ENCODE assay signal across 18 mouse cellular contexts in genomic region chr6:97355141-97355540, GRCm38 (mm10).
DNase-seq lines count a peak whose midpoint lies in the region; ATAC-seq and TF ChIP-seq lines count a peak whose summit lies in the region.
"Had no signal": no experiment of that assay in that cellular context is flagged by ENCODE, and none has a peak within 500 bp of the region (broad histone marks: within the 10 kb centered on the region; RNA-seq: fewer than 3 reads in every experiment).

No protein-coding gene starts in this region.

- TF ChIP-seq POLR2A in lung, adult 2 months (IDR thresholded peaks at IDR 0.05; ENCODE audit: borderline replicate concordance, extremely low read depth, low read depth, low read length), result no peak
- no peak for TF ChIP-seq POLR2A in thymus, adult 2 months (IDR thresholded peaks at IDR 0.05; ENCODE audit: control insufficient read depth, extremely low read depth, insufficient read depth, low read length, poor library complexity)

- ATAC-seq in heart, embryonic 12.5 days (ENCODE audit: insufficient number of reproducible peaks, low FRiP score), result no peak
- no peak for ATAC-seq in lung, embryonic 15.5 days (ENCODE audit: borderline replicate concordance, extremely low read depth, low FRiP score, low TSS enrichment)
- no peak for ATAC-seq in forebrain, embryonic 14.5 days
- ATAC-seq in stomach, embryonic 16.5 days (ENCODE audit: insufficient read depth, low FRiP score), result peak; percentile 35; the same call in 1 of the 2 replicates
- ATAC-seq: Patski had no signal

- WGBS in heart, embryonic 12.5 days, result 15% methylated on average over 8 of the region's 8 CpGs
- WGBS in lung, embryonic 15.5 days, result 14% methylated on average over 8 of the region's 8 CpGs
- WGBS in lung, adult 2 months, result 21% methylated on average over 8 of the region's 8 CpGs
- WGBS in forebrain, embryonic 14.5 days, result 10% methylated on average over 8 of the region's 8 CpGs
- 25% methylated on average over 8 of the region's 8 CpGs for WGBS in stomach, embryonic 16.5 days
- WGBS in thymus, adult 2 months, result 92% methylated on average over 8 of the region's 8 CpGs

- peaks cover 52% of the 10 kb centered on the region for H3K4me1 ChIP-seq in heart, embryonic 12.5 days (replicated peaks)
- peaks cover 31% of the 10 kb centered on the region for H3K4me1 ChIP-seq in lung, embryonic 15.5 days
- peaks cover 13% of the 10 kb centered on the region for H3K4me1 ChIP-seq in lung, adult 2 months (ENCODE audit: control insufficient read depth, insufficient read depth, low read length)
- H3K4me1 ChIP-seq in forebrain, embryonic 14.5 days (ENCODE audit: control insufficient read depth, insufficient read depth, low read length), result peaks cover 29% of the 10 kb centered on the region
- peaks cover 4% of the 10 kb centered on the region; the same call in 1 of the 2 replicates for H3K4me1 ChIP-seq in stomach, embryonic 16.5 days (ENCODE audit: control insufficient read depth, insufficient read depth, low read length)
- peaks cover 8% of the 10 kb centered on the region for H3K4me1 ChIP-seq in thymus, adult 2 months (replicated peaks; ENCODE audit: control insufficient read depth, insufficient read depth, low read length)
- H3K4me1 ChIP-seq: limb, embryonic 15.5 days had no signal

- no peaks in the 10 kb centered on the region for H3K36me3 ChIP-seq in heart, embryonic 12.5 days
- H3K36me3 ChIP-seq in lung, embryonic 15.5 days, result no peaks in the 10 kb centered on the region
- no peaks in the 10 kb centered on the region for H3K36me3 ChIP-seq in forebrain, embryonic 14.5 days (ENCODE audit: control insufficient read depth, insufficient read depth, low read length)
- H3K36me3 ChIP-seq in stomach, embryonic 16.5 days (ENCODE audit: control insufficient read depth, insufficient read depth, low read length), result no peaks in the 10 kb centered on the region
- H3K36me3 ChIP-seq in thymus, adult 2 months (ENCODE audit: control insufficient read depth, insufficient read depth, low read length), result no peaks in the 10 kb centered on the region
- H3K36me3 ChIP-seq: hindbrain, embryonic 12.5 days; limb, embryonic 15.5 days had no signal

- no peak for DNase-seq in heart, postnatal 4 days
- no peak for DNase-seq in lung, adult 2 months
- no peak for DNase-seq in forebrain, embryonic 14.5 days (ENCODE audit: low spot score)
- DNase-seq in thymus, adult 2 months, result no peak
- DNase-seq: adrenal gland, adult 8-10 months; cerebellum, postnatal 36 days; gastrocnemius, postnatal 10 days; kidney, postnatal 25 days; right cerebral cortex, postnatal 14 days had no signal

- H3K4me3 ChIP-seq in heart, embryonic 12.5 days, result no peak overlapping the region
- H3K4me3 ChIP-seq in lung, embryonic 15.5 days, result no peak overlapping the region
- no peak overlapping the region for H3K4me3 ChIP-seq in lung, adult 2 months (replicated peaks; ENCODE audit: extremely low read depth, low read depth, low read length)
- H3K4me3 ChIP-seq in forebrain, embryonic 14.5 days (ENCODE audit: low read depth, low read length), result no peak overlapping the region
- H3K4me3 ChIP-seq in stomach, embryonic 16.5 days (replicated peaks; ENCODE audit: low read length), result no peak overlapping the region
- H3K4me3 ChIP-seq in thymus, adult 2 months (ENCODE audit: control insufficient read depth, insufficient read depth, low read length), result no peak overlapping the region
- H3K4me3 ChIP-seq: erythroblast, embryonic 14.5 days; hindbrain, embryonic 12.5 days; left cerebral cortex, adult 2 months; limb, embryonic 15.5 days had no signal

- no peaks in the 10 kb centered on the region for H3K27me3 ChIP-seq in heart, embryonic 12.5 days (replicated peaks)
- no peaks in the 10 kb centered on the region for H3K27me3 ChIP-seq in lung, embryonic 15.5 days
- H3K27me3 ChIP-seq in forebrain, embryonic 14.5 days (replicated peaks; ENCODE audit: control insufficient read depth, insufficient read depth, low read length), result no peaks in the 10 kb centered on the region
- H3K27me3 ChIP-seq in stomach, embryonic 16.5 days (ENCODE audit: control insufficient read depth, insufficient read depth, low read length), result no peaks in the 10 kb centered on the region
- H3K27me3 ChIP-seq in thymus, adult 2 months (ENCODE audit: control insufficient read depth, insufficient read depth, low read length), result no peaks in the 10 kb centered on the region
- H3K27me3 ChIP-seq: hindbrain, embryonic 12.5 days; limb, embryonic 15.5 days; megakaryocyte, embryonic 14.5 days; Patski had no signal

- H3K9ac ChIP-seq in heart, embryonic 12.5 days, result 0 out of 2 replicates have a peak overlapping the region, but pooled peaks have one; percentile 13
- no peak overlapping the region for H3K9ac ChIP-seq in lung, embryonic 15.5 days
- H3K9ac ChIP-seq in forebrain, embryonic 14.5 days (ENCODE audit: low read length), result 0 out of 2 replicates have a peak overlapping the region, but pooled peaks have one; percentile 9
- H3K9ac ChIP-seq in stomach, embryonic 16.5 days (ENCODE audit: low read length), result no peak overlapping the region
- H3K9ac ChIP-seq: hindbrain, embryonic 12.5 days; limb, embryonic 15.5 days had no signal

- no peak overlapping the region for H3K27ac ChIP-seq in heart, embryonic 12.5 days (ENCODE audit: poor library complexity, severe bottlenecking)
- peak overlapping the region; percentile 43; the same call in 1 of the 2 replicates for H3K27ac ChIP-seq in lung, embryonic 15.5 days
- no peak overlapping the region for H3K27ac ChIP-seq in forebrain, embryonic 14.5 days (ENCODE audit: low read depth, low read length)
- H3K27ac ChIP-seq in stomach, embryonic 16.5 days (ENCODE audit: low read length), result peak overlapping the region; percentile 74; the same call in 1 of the 2 replicates
- H3K27ac ChIP-seq in thymus, adult 2 months (ENCODE audit: control insufficient read depth, insufficient read depth, low read length), result no peak overlapping the region
- H3K27ac ChIP-seq: hindbrain, embryonic 12.5 days; left cerebral cortex, adult 2 months; limb, embryonic 15.5 days had no signal

- TF ChIP-seq CTCF in lung, adult 2 months (IDR thresholded peaks at IDR 0.05; ENCODE audit: insufficient read depth, low read length), result no peak
- no peak for TF ChIP-seq CTCF in thymus, adult 2 months (IDR thresholded peaks at IDR 0.05; ENCODE audit: borderline replicate concordance, control insufficient read depth, extremely low read depth, insufficient read depth, low read length, poor library complexity)

- no peaks in the 10 kb centered on the region for H3K9me3 ChIP-seq in heart, embryonic 12.5 days (replicated peaks)
- H3K9me3 ChIP-seq in lung, embryonic 15.5 days, result no peaks in the 10 kb centered on the region
- H3K9me3 ChIP-seq in forebrain, embryonic 14.5 days (replicated peaks; ENCODE audit: control insufficient read depth, low read length), result no peaks in the 10 kb centered on the region
- no peaks in the 10 kb centered on the region for H3K9me3 ChIP-seq in stomach, embryonic 16.5 days (replicated peaks; ENCODE audit: control insufficient read depth, low read length)
- H3K9me3 ChIP-seq: hindbrain, embryonic 12.5 days; limb, embryonic 15.5 days; megakaryocyte, embryonic 14.5 days had no signal

- peak overlapping the region; percentile 14; the same call in 1 of the 2 replicates for H3K4me2 ChIP-seq in heart, embryonic 12.5 days
- no peak overlapping the region for H3K4me2 ChIP-seq in lung, embryonic 15.5 days
- no peak overlapping the region for H3K4me2 ChIP-seq in forebrain, embryonic 14.5 days (ENCODE audit: low read length)
- H3K4me2 ChIP-seq in stomach, embryonic 16.5 days (ENCODE audit: low read depth, low read length), result peak overlapping the region; percentile 38
- H3K4me2 ChIP-seq: hindbrain, embryonic 12.5 days; limb, embryonic 15.5 days had no signal

Comparison
In these comparisons a context has a peak if more than half of its experiments do, and no peak if none do; other contexts are left out.
1. H3K27ac ChIP-seq: peak in lung, embryonic 15.5 days (single experiment) and stomach, embryonic 16.5 days (single experiment); none in heart, embryonic 12.5 days (single experiment), forebrain, embryonic 14.5 days (single experiment) and thymus, adult 2 months (single experiment).
2. H3K4me2 ChIP-seq: peak in heart, embryonic 12.5 days (single experiment) and stomach, embryonic 16.5 days (single experiment); none in lung, embryonic 15.5 days (single experiment) and forebrain, embryonic 14.5 days (single experiment).
3. H3K9ac ChIP-seq: peak in heart, embryonic 12.5 days (single experiment) and forebrain, embryonic 14.5 days (single experiment); none in lung, embryonic 15.5 days (single experiment) and stomach, embryonic 16.5 days (single experiment).